Mouse (Mus musculus) embryonic facial prominence, embryonic 13.5 days (tissue): ENCODE measurements around the gene Gtf3c5. TPM values are rescaled to one million over a fixed set of nuclear protein-coding genes. Genes with fewer than 3 reads are reported as not detected.

Source experiments
- ATAC-seq: fragments of 200-750 bp; cut with Nextera tagmentation; 2 replicates; pipeline ENCODE4 v1.8.0; 2017; ENCODE audit warnings: low read depth; ENCODE audit not compliant: insufficient number of reproducible peaks, insufficient read depth, low FRiP score, low TSS enrichment
- H3K27ac ChIP-seq: fragments of 300-500 bp; sonication (generic); 2 replicates; pipeline ENCODE4 v1.5.1; 2015; ENCODE audit warnings: moderate library complexity, mild to moderate bottlenecking, inconsistent platforms
- H3K27me3 ChIP-seq: fragments of 300-500 bp; sonication (generic); 2 replicates; pipeline ENCODE4 v1.6.1; 2015; ENCODE audit warnings: mild to moderate bottlenecking, inconsistent platforms
- H3K36me3 ChIP-seq: fragments of 300-500 bp; sonication (generic); 2 replicates; pipeline ENCODE4 v1.6.1; 2015; ENCODE audit warnings: mild to moderate bottlenecking, inconsistent platforms
- H3K4me1 ChIP-seq: fragments of 300-500 bp; sonication (generic); 2 replicates; pipeline ENCODE4 v1.6.1; 2015; ENCODE audit warnings: inconsistent platforms
- H3K4me2 ChIP-seq: fragments of 300-500 bp; sonication (generic); 2 replicates; pipeline ENCODE4 v1.6.1; 2015; ENCODE audit warnings: moderate library complexity, mild to moderate bottlenecking, inconsistent platforms
- H3K4me3 ChIP-seq: fragments of 300-500 bp; sonication (generic); 2 replicates; pipeline ENCODE4 v1.5.1; 2015; ENCODE audit warnings: mild to moderate bottlenecking, inconsistent platforms
- H3K9ac ChIP-seq: fragments of 300-500 bp; sonication (generic); 2 replicates; pipeline ENCODE4 v1.6.1; 2015; ENCODE audit warnings: mild to moderate bottlenecking, inconsistent platforms
- H3K9me3 ChIP-seq: fragments of 300-500 bp; sonication (generic); 2 replicates; pipeline ENCODE4 v1.6.1; 2016; ENCODE audit warnings: inconsistent platforms
- WGBS: fragments of 180-500 bp; shearing (Covaris S2); methylation state at CpG from one replicate; pipeline ENCODE4 v1.1.7; 2015; ENCODE audit warnings: mixed read lengths; 5-methylcytosine and 5-hydroxymethylcytosine counted together
- polyA plus RNA-seq: library from polyadenylated mRNA; unstranded; fragments of >200 nt; fragmentation: Nextera tagmentation; extraction: Ambion mirVana; gene quantifications from 2 replicates; pipeline ENCODE4 v1.2.1, GENCODE M21; 2015

Gtf3c5 gene
- polyA plus RNA-seq, 1 experiment from 2014 or later, result 51.6 TPM

- Histone ChIP-seq H3K27ac (no peak overlapping the region), H3K9me3 (no peaks in the 10 kb centered on the region), H3K4me3 (no peak overlapping the region), H3K4me1 (no peaks in the 10 kb centered on the region), H3K27me3 (peaks cover 11% of the 10 kb centered on the region; the same call in 1 of the 2 replicates), H3K4me2 (no peak overlapping the region), H3K36me3 (no peaks in the 10 kb centered on the region), H3K9ac (no peak overlapping the region)
- whole genome bisulfite sequencing, result 87% methylated on average over 2 of the region's 2 CpGs
- ATAC-seq, result no peak
Observed at GRCm38 (mm10) chr2:28591479-28591878, 7.9 kb upstream of the Gtf3c5 start.

GRCm38 (mm10) chr2:28588574-28588973, 5.0 kb upstream of the Gtf3c5 start:
- Histone ChIP-seq H3K36me3 (no peaks in the 10 kb centered on the region), H3K27ac (no peak overlapping the region), H3K4me1 (peaks cover 4% of the 10 kb centered on the region; the same call in 1 of the 2 replicates), H3K4me3 (no peak overlapping the region), H3K9me3 (no peaks in the 10 kb centered on the region), H3K27me3 (0 out of 2 replicates have a peak, but pooled peaks cover 1% of the 10 kb centered on the region), H3K4me2 (no peak overlapping the region), H3K9ac (no peak overlapping the region)
- ATAC-seq, result no peak
- WGBS, result 11% methylated on average over 1 of the region's 1 CpGs

- Histone ChIP-seq H3K9me3 (no peaks in the 10 kb centered on the region), H3K27ac (no peak overlapping the region), H3K27me3 (no peaks in the 10 kb centered on the region), H3K4me1 (peaks cover 23% of the 10 kb centered on the region), H3K4me2 (no peak overlapping the region), H3K36me3 (peaks cover 6% of the 10 kb centered on the region), H3K4me3 (no peak overlapping the region), H3K9ac (no peak overlapping the region)
- ATAC-seq, result no peak
- WGBS, result 46% methylated on average over 2 of the region's 2 CpGs
Observed at GRCm38 (mm10) chr2:28585730-28586129, 2.2 kb upstream of the Gtf3c5 start.

- ATAC-seq, result no peak
- H3K4me3 ChIP-seq, result no peak overlapping the region
- H3K9ac ChIP-seq, result no peak overlapping the region
- no peak overlapping the region for H3K27ac ChIP-seq
- H3K4me2 ChIP-seq, result no peak overlapping the region
- 20% methylated on average over 6 of the region's 6 CpGs for WGBS
- peaks cover 23% of the 10 kb centered on the region for H3K4me1 ChIP-seq
- peaks cover 10% of the 10 kb centered on the region for H3K36me3 ChIP-seq
- H3K9me3 ChIP-seq, result no peaks in the 10 kb centered on the region
- H3K27me3 ChIP-seq, result no peaks in the 10 kb centered on the region
Observed at GRCm38 (mm10) chr2:28585043-28585571, 1.6 kb upstream of the Gtf3c5 start.

- H3K4me3 ChIP-seq, result peak overlapping the region; percentile 71
- H3K27ac ChIP-seq, result peak overlapping the region; percentile 95
- H3K36me3 ChIP-seq, result peaks cover 33% of the 10 kb centered on the region
- under 1% methylated on average over 56 of the region's 56 CpGs for WGBS
- peak; percentile 77 for ATAC-seq
- H3K9me3 ChIP-seq, result no peaks in the 10 kb centered on the region
- H3K9ac ChIP-seq, result peak overlapping the region; percentile 78
- H3K4me1 ChIP-seq, result peaks cover 23% of the 10 kb centered on the region
- peak overlapping the region; percentile 61 for H3K4me2 ChIP-seq
- no peaks in the 10 kb centered on the region for H3K27me3 ChIP-seq
Observed at GRCm38 (mm10) chr2:28582647-28583353, 751 bp downstream of the Gtf3c5 start.

- no peak overlapping the region for H3K4me2 ChIP-seq
- no peaks in the 10 kb centered on the region for H3K9me3 ChIP-seq
- H3K4me1 ChIP-seq, result peaks cover 15% of the 10 kb centered on the region
- H3K9ac ChIP-seq, result no peak overlapping the region
- no peaks in the 10 kb centered on the region for H3K27me3 ChIP-seq
- no peak overlapping the region for H3K27ac ChIP-seq
- H3K4me3 ChIP-seq, result no peak overlapping the region
- WGBS, result 62% methylated on average over 5 of the region's 5 CpGs
- no peak for ATAC-seq
- H3K36me3 ChIP-seq, result peaks cover 77% of the 10 kb centered on the region
Observed at GRCm38 (mm10) chr2:28578003-28578402, 5.5 kb downstream of the Gtf3c5 start.

GRCm38 (mm10) chr2:28576815-28577214, 6.7 kb downstream of the Gtf3c5 start:
- peaks cover 89% of the 10 kb centered on the region for H3K36me3 ChIP-seq

GRCm38 (mm10) chr2:28575341-28575740, 8.2 kb downstream of the Gtf3c5 start:
- Histone ChIP-seq H3K9me3 (no peaks in the 10 kb centered on the region), H3K36me3 (peaks cover 95% of the 10 kb centered on the region), H3K4me3 (no peak overlapping the region), H3K27me3 (no peaks in the 10 kb centered on the region), H3K4me2 (no peak overlapping the region), H3K9ac (no peak overlapping the region), H3K27ac (no peak overlapping the region), H3K4me1 (0 out of 2 replicates have a peak, but pooled peaks cover under 1% of the 10 kb centered on the region)
- no peak for ATAC-seq
- 85% methylated on average over 4 of the region's 4 CpGs for WGBS

More at GRCm38 (mm10) chr2:28576815-28577214, 6.7 kb downstream of the Gtf3c5 start:
- Histone ChIP-seq H3K9ac (no peak overlapping the region), H3K27ac (no peak overlapping the region), H3K9me3 (no peaks in the 10 kb centered on the region), H3K27me3 (no peaks in the 10 kb centered on the region), H3K4me1 (peaks cover 11% of the 10 kb centered on the region), H3K4me2 (no peak overlapping the region), H3K4me3 (no peak overlapping the region)
- ATAC-seq, result no peak
- WGBS, result 70% methylated on average over 3 of the region's 3 CpGs

GRCm38 (mm10) chr2:28569903-28570302, 13.6 kb downstream of the Gtf3c5 start:
- H3K4me3 ChIP-seq, result no peak overlapping the region
- H3K4me1 ChIP-seq, result peaks cover 9% of the 10 kb centered on the region; the same call in 1 of the 2 replicates
- WGBS, result 30% methylated on average over 2 of the region's 3 CpGs
- no peaks in the 10 kb centered on the region for H3K27me3 ChIP-seq
- no peak for ATAC-seq
- peaks cover 95% of the 10 kb centered on the region for H3K36me3 ChIP-seq
- no peak overlapping the region for H3K27ac ChIP-seq
- H3K9me3 ChIP-seq, result no peaks in the 10 kb centered on the region
- H3K4me2 ChIP-seq, result no peak overlapping the region
- H3K9ac ChIP-seq, result no peak overlapping the region

GRCm38 (mm10) chr2:28566545-28566944, 17.0 kb downstream of the Gtf3c5 start:
- Histone ChIP-seq H3K4me3 (no peak overlapping the region), H3K4me1 (peaks cover 20% of the 10 kb centered on the region; the same call in 1 of the 2 replicates), H3K36me3 (peaks cover 65% of the 10 kb centered on the region), H3K27me3 (no peaks in the 10 kb centered on the region), H3K27ac (no peak overlapping the region), H3K9me3 (no peaks in the 10 kb centered on the region), H3K9ac (no peak overlapping the region), H3K4me2 (no peak overlapping the region)
- ATAC-seq, result no peak
- 32% methylated on average over 5 of the region's 5 CpGs for whole genome bisulfite sequencing

GRCm38 (mm10) chr2:28564380-28564779, 19.2 kb downstream of the Gtf3c5 start:
- Histone ChIP-seq H3K4me2 (no peak overlapping the region), H3K4me3 (no peak overlapping the region), H3K4me1 (peaks cover 16% of the 10 kb centered on the region; the same call in 1 of the 2 replicates), H3K9ac (no peak overlapping the region), H3K27me3 (no peaks in the 10 kb centered on the region), H3K36me3 (peaks cover 46% of the 10 kb centered on the region), H3K27ac (no peak overlapping the region), H3K9me3 (no peaks in the 10 kb centered on the region)
- 90% methylated on average over 4 of the region's 4 CpGs for WGBS
- ATAC-seq, result no peak

- Histone ChIP-seq H3K4me2 (no peak overlapping the region), H3K9me3 (no peaks in the 10 kb centered on the region), H3K4me1 (peaks cover 12% of the 10 kb centered on the region; the same call in 1 of the 2 replicates), H3K27me3 (no peaks in the 10 kb centered on the region), H3K4me3 (no peak overlapping the region), H3K36me3 (peaks cover 41% of the 10 kb centered on the region), H3K27ac (no peak overlapping the region), H3K9ac (no peak overlapping the region)
- ATAC-seq, result no peak
Observed at GRCm38 (mm10) chr2:28563830-28564229, 19.7 kb downstream of the Gtf3c5 start.
